Mouse (Mus musculus) stomach, embryonic 16.5 days (tissue): ENCODE measurements around the gene Mylk2. TPM values are rescaled to one million over a fixed set of nuclear protein-coding genes. Genes with fewer than 3 reads are reported as not detected.

ENCODE experiments used
- ATAC-seq: fragments of 200-750 bp; cut with Nextera tagmentation; 2 replicates; pipeline ENCODE4 v1.8.0; 2017; ENCODE audit warnings: moderate number of reproducible peaks, moderate TSS enrichment; ENCODE audit not compliant: insufficient read depth, low FRiP score
- H3K27ac ChIP-seq: fragments of 300-500 bp; sonication (generic); 2 replicates; pipeline ENCODE4 v1.5.1; 2014; ENCODE audit warnings: low read length
- H3K27me3 ChIP-seq: fragments of 300-500 bp; sonication (generic); 2 replicates; pipeline ENCODE4 v1.6.1; 2014; ENCODE audit warnings: low read length, control low read depth, mixed read lengths; ENCODE audit not compliant: control insufficient read depth, insufficient read depth
- H3K36me3 ChIP-seq: fragments of 300-500 bp; sonication (generic); 2 replicates; pipeline ENCODE4 v1.6.1; 2014; ENCODE audit warnings: low read length; ENCODE audit not compliant: control insufficient read depth, insufficient read depth
- H3K4me1 ChIP-seq: fragments of 300-500 bp; sonication (generic); 2 replicates; pipeline ENCODE4 v1.6.1; 2014; ENCODE audit warnings: low read length, control low read depth, mixed read lengths; ENCODE audit not compliant: control insufficient read depth, insufficient read depth
- H3K4me2 ChIP-seq: fragments of 300-500 bp; sonication (generic); 2 replicates; pipeline ENCODE4 v1.6.1; 2014; ENCODE audit warnings: low read depth, low read length, mixed read lengths
- H3K4me3 ChIP-seq: fragments of 300-500 bp; sonication (generic); replicated peaks from 2 replicates; pipeline ENCODE4 v1.5.1; 2014; ENCODE audit warnings: mild to moderate bottlenecking, low read length
- H3K9ac ChIP-seq: fragments of 300-500 bp; sonication (generic); 2 replicates; pipeline ENCODE4 v1.6.1; 2014; ENCODE audit warnings: low read length
- H3K9me3 ChIP-seq: fragments of 300-500 bp; sonication (generic); replicated peaks from 2 replicates; pipeline ENCODE4 v1.6.1; 2016; ENCODE audit warnings: low read length, control low read depth; ENCODE audit not compliant: control insufficient read depth
- WGBS: fragments of 180-500 bp; shearing (Covaris S2); extraction: QIAGEN DNeasy Blood & Tissue Kit; methylation state at CpG from one replicate; pipeline ENCODE4 v1.1.7; 2014; 5-methylcytosine and 5-hydroxymethylcytosine counted together
- polyA plus RNA-seq: library from polyadenylated mRNA; unstranded; fragments of >200 nt; fragmentation: Nextera tagmentation; extraction: Ambion mirVana; gene quantifications from 2 replicates; pipeline ENCODE4 v1.2.1, GENCODE M21; 2015

The Mylk2 gene
- polyA plus RNA-seq, 1 experiment from 2014 or later, result 1.8 TPM

DNA sequence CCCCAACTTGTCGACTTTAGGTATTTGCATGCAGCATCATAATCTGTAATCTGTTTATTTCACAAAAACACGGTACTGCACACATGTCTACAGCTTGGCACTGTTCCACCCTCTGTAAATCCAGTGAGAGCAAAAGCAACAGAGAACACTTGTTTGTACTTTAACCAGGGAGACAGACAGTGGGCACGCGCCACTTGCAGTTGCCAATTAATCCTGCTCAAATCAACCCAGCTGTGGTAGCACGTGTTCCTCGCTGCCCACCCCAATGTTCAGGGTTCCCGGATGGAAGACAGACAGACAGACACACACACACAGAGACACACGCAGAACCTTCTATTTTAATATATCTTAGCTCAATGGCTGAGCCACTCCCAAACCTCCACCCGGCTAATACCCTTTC is 15.3 kb upstream of the Mylk2 start:
- Histone ChIP-seq H3K27me3 (no peaks in the 10 kb centered on the region), H3K4me2 (no peak overlapping the region), H3K27ac (no peak overlapping the region), H3K36me3 (peaks cover 21% of the 10 kb centered on the region), H3K9ac (no peak overlapping the region), H3K4me1 (no peaks in the 10 kb centered on the region), H3K9me3 (no peaks in the 10 kb centered on the region), H3K4me3 (no peak overlapping the region)
- WGBS, result 86% methylated on average over 9 of the region's 9 CpGs
- ATAC-seq, result no peak

DNA sequence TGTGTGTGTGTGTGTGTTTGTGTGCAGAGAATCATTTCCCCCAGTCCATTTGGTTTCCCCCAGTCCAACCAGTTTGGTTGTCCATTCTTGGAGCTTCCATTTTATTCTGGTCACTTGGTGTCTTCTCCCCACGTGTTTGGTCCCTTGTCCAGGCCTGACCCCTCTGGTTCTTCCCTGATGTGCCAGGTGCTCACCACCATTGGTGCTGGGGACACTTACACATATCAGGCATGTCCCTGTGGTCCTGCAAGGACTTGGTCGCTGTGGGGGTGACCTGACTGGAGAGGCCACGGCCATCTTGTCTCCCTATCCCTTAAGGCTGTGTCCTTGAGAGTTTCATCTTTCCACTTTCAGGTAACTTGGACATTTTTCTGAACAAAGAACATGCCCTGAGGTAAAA is 14.2 kb upstream of the Mylk2 start:
- Histone ChIP-seq H3K4me2 (no peak overlapping the region), H3K4me1 (no peaks in the 10 kb centered on the region), H3K9ac (no peak overlapping the region), H3K4me3 (no peak overlapping the region), H3K27me3 (no peaks in the 10 kb centered on the region), H3K9me3 (no peaks in the 10 kb centered on the region), H3K36me3 (peaks cover 21% of the 10 kb centered on the region), H3K27ac (no peak overlapping the region)
- no peak for ATAC-seq
- WGBS, result 83% methylated on average over 3 of the region's 3 CpGs

DNA sequence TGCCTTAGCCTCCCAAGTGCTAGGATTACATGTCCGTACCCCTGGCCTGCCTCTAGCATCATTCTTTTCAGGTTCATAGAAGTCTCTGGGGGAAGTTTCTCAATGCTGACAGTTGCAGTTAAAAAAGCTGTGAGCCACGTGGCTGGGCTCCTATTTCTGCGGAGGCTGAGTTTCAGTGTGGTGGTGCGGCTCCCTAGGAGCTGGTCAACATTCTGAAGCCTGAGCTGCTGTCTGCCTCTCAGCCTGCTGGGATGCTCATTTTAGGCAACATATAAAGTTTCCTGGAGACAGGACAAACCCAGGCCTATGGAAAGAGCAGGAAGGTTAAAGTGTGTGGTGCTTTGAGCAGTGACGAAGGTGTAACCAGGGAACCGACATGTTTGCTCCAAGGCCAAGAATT is 12.1 kb upstream of the Mylk2 start:
- no peak overlapping the region for H3K4me2 ChIP-seq
- 69% methylated on average over 6 of the region's 6 CpGs for WGBS
- ATAC-seq, result no peak
- H3K27ac ChIP-seq, result no peak overlapping the region
- no peak overlapping the region for H3K9ac ChIP-seq
- H3K36me3 ChIP-seq, result peaks cover 7% of the 10 kb centered on the region; the same call in 1 of the 2 replicates
- H3K9me3 ChIP-seq, result no peaks in the 10 kb centered on the region
- no peak overlapping the region for H3K4me3 ChIP-seq
- no peaks in the 10 kb centered on the region for H3K4me1 ChIP-seq
- no peaks in the 10 kb centered on the region for H3K27me3 ChIP-seq

DNA sequence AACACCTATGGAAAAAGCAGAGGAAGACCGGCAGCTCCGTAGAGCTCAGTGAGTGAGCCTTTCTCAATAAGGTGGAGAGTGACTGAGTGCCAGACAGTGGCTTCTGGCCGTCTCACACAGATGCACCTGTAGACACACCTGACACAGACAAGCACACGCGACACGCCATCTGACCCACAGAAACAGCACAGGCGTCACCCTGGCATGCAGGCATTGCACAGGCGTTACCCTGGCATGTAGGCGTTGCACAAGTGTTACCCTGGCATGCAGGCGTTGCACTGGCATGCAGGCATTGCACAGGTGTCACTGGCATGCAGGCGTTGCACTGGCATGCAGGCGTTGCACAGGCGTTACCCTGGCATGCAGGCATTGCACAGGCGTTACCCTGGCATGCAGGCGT is 9.9 kb upstream of the Mylk2 start:
- Histone ChIP-seq H3K9me3 (no peaks in the 10 kb centered on the region), H3K36me3 (no peaks in the 10 kb centered on the region), H3K27me3 (no peaks in the 10 kb centered on the region), H3K4me2 (no peak overlapping the region), H3K9ac (no peak overlapping the region), H3K4me1 (peaks cover 10% of the 10 kb centered on the region), H3K4me3 (no peak overlapping the region), H3K27ac (no peak overlapping the region)
- ATAC-seq, result no peak
- WGBS, result 88% methylated on average over 15 of the region's 15 CpGs

DNA sequence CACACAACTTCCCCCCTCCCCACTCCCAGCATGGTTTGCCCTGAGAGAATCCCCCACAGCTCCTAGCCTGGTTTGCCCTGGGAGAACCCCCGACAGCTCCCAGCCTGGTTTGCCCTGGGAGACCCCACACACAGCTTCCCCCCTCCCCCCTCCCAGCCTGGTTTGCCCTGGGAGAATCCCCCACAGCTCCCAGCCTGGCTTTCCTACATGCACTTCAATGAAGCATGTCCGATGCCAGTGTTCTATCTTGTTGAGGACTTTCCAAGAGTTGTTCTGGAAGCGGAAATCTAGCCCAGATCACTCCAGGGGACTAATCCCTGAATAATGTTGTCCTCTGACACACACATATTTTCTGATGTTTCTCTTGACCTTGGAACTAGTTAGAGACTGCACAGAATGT is 8.5 kb upstream of the Mylk2 start:
- H3K4me2 ChIP-seq, result no peak overlapping the region
- H3K4me1 ChIP-seq, result peaks cover 22% of the 10 kb centered on the region
- H3K27ac ChIP-seq, result no peak overlapping the region
- ATAC-seq, result no peak
- no peaks in the 10 kb centered on the region for H3K36me3 ChIP-seq
- no peaks in the 10 kb centered on the region for H3K27me3 ChIP-seq
- 41% methylated on average over 3 of the region's 3 CpGs for WGBS
- no peaks in the 10 kb centered on the region for H3K9me3 ChIP-seq
- no peak overlapping the region for H3K4me3 ChIP-seq
- H3K9ac ChIP-seq, result no peak overlapping the region

DNA sequence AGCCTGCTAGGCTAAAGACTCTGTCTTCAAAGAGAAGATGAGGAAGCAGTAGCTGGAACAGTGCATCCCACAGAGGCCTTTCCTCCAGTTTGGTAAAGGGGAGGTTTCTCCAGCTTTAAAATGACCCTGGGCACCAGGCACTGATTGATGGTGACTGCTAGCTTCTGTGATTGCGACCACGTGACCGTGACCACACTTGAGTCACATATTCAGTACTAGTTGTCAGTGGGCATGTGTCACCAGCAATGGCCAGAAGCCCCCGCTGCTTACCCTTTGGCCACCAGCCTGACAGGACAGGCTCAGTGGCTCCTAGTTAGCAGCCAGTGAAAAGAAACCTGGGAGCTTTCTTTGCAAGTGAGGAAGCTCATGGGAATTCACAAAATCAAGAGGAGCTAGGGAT is 7.6 kb upstream of the Mylk2 start:
- Histone ChIP-seq H3K4me2 (no peak overlapping the region), H3K36me3 (no peaks in the 10 kb centered on the region), H3K27ac (no peak overlapping the region), H3K27me3 (no peaks in the 10 kb centered on the region), H3K4me3 (no peak overlapping the region), H3K4me1 (peaks cover 22% of the 10 kb centered on the region), H3K9ac (no peak overlapping the region), H3K9me3 (no peaks in the 10 kb centered on the region)
- no peak for ATAC-seq
- WGBS, result 70% methylated on average over 4 of the region's 4 CpGs

DNA sequence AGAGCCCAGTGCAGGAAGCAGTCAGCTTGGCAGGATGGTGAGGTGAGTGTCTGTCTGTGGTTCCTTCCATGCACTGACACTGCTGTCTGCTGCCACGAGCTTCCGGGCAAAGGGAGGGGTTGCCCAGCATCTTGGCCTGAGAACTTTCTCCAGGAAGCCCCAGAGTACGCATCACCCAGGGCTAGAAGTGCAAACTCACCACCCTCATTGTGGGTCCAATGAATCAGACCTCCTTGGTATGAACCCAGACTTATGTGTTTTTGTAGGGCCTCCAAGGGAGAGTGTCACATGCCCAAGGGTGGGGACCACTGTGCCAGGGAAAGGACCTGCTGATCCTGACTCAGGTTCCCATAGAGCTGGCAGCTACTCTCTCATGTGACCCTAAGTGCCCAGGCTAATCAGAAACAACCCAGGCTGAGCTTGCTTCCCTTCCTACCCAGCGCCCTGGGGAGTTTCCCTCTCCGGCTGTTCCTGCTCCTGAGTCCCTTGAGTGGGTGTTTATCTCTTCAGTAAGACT is 7.0 kb upstream of the Mylk2 start:
- no peak overlapping the region for H3K9ac ChIP-seq
- no peaks in the 10 kb centered on the region for H3K36me3 ChIP-seq
- no peak overlapping the region for H3K4me3 ChIP-seq
- no peaks in the 10 kb centered on the region for H3K9me3 ChIP-seq
- 57% methylated on average over 5 of the region's 5 CpGs for WGBS
- no peak for ATAC-seq
- H3K27ac ChIP-seq, result no peak overlapping the region
- no peaks in the 10 kb centered on the region for H3K27me3 ChIP-seq
- peaks cover 22% of the 10 kb centered on the region for H3K4me1 ChIP-seq
- no peak overlapping the region for H3K4me2 ChIP-seq

DNA sequence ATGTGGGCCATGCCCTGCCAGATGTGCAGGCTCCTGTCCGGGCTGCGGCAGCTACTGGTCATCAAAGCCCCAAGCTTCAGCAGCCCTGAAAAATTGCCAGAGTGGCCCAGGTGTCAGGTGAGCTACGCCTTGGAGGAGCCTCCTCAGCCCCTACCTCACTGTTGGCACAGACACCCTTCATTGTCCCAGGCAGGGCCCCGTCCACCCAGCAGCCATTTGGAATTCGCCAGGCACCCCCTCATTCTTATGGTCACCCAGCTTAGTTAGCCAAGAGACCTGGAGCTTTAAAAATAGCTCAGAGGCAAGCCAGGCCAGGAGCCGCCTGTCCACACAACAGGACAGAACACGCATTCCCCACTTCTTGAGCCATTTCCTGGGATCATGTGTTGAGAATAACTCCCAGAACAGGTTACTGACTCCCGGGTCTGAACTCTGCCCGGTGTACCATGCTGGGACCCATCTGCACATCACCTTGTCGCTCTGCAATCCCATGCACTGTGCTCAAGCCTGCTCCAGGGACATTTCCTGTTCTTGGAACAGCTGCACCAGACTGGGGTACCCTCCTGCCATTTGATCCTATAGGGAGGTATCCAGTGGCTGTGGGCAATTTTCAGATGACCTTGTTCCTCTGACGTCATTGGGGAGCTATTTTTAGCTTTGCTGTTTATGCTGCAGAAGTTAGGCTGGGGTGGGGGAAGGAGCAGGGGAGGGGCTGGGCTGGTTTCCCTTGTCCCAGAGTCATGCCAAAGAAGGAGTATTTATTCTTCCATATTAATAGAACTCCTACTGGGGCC is 5.9 kb upstream of the Mylk2 start:
- WGBS, result 46% methylated on average over 11 of the region's 11 CpGs
- ATAC-seq, result peak; percentile 33; the same call in 1 of the 2 replicates
- Histone ChIP-seq H3K27me3 (no peaks in the 10 kb centered on the region), H3K4me1 (peaks cover 22% of the 10 kb centered on the region), H3K36me3 (no peaks in the 10 kb centered on the region), H3K9me3 (no peaks in the 10 kb centered on the region), H3K27ac (no peak overlapping the region), H3K4me2 (no peak overlapping the region), H3K4me3 (no peak overlapping the region), H3K9ac (no peak overlapping the region)

DNA sequence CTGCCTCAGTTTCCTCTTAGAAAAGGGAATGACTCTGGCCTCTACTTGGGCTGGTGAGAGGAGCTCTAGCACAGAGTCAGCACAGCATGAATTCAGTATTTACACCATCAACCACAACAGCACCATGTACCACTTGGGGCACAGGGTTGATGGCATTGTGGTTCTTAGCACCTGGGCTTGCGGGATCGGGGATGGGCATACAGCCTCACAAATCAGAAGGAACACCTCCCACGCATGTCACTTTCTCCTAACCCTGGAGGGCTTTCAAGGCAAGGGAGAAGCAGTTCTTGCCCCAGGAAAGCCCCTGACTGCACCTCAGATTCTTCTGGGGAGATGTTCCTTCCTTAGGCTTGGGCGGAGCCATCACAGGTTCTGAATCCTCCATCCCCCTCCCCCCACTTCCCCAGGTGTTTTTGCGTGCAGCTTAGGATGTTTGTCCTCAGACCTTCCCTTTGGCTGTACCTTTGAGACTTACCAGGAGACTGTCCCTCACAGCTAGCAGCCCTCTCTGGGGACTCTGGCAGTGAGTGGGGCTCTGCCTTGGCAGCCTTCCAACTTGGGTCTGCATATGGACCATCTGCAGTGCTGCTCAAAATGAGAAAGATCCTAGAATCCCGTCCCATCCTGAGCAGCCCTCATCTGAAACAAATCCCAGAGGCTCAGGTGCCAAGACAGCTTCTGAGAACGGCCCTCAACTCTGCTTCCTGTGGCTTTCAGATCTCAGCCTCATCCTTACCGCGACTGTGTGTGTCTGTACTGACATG is 4.7 kb upstream of the Mylk2 start:
- 49% methylated on average over 9 of the region's 9 CpGs for WGBS
- H3K27me3 ChIP-seq, result peaks cover 11% of the 10 kb centered on the region; the same call in 1 of the 2 replicates
- H3K4me3 ChIP-seq, result no peak overlapping the region
- ATAC-seq, result no peak
- no peaks in the 10 kb centered on the region for H3K36me3 ChIP-seq
- no peak overlapping the region for H3K9ac ChIP-seq
- H3K4me1 ChIP-seq, result peaks cover 22% of the 10 kb centered on the region
- H3K4me2 ChIP-seq, result no peak overlapping the region
- H3K27ac ChIP-seq, result no peak overlapping the region
- H3K9me3 ChIP-seq, result no peaks in the 10 kb centered on the region
